In the genomic region with DNA sequence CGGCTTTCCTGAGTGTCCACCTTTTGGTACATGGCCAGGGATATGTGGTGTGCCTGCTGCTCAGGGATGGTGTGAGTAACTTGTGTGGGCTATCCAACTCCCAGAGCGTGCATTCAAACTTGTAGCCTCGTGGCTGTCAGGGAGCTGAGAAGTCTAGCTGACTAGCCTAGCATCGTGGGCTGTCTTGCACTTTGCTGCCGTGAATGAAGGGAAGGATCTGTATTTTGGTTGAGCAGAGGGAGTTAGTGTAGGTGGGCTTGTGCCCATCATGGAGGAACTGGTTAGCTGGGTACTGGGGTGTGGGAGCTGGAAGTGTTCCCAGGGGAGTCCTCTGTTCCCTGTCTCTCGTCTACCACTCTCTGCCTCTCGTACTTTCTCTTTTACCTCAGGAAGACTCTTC, we compare ENCODE assay signal across 30 mouse cellular contexts.
DNase-seq lines count a peak whose midpoint lies in the region; ATAC-seq lines count a peak whose summit lies in the region.
"Had no signal": no experiment of that assay in that cellular context is flagged by ENCODE, and none has a peak within 500 bp of the region (broad histone marks: within the 10 kb centered on the region; RNA-seq: fewer than 3 reads in every experiment).

No protein-coding gene starts in this region.

- peaks cover 78% of the 10 kb centered on the region for H3K9me3 ChIP-seq in megakaryocyte, embryonic 14.5 days
- H3K9me3 ChIP-seq: embryonic facial prominence, embryonic 10.5 days; embryonic facial prominence, embryonic 13.5 days; forebrain, embryonic 12.5 days; heart, embryonic 10.5 days; heart, embryonic 13.5 days had no signal

- H3K4me3 ChIP-seq in megakaryocyte, embryonic 14.5 days (replicated peaks) = peak overlapping the region; percentile 19
- H3K4me3 ChIP-seq: embryonic facial prominence, embryonic 10.5 days; embryonic facial prominence, embryonic 13.5 days; erythroblast, embryonic 14.5 days; forebrain, embryonic 12.5 days; heart, adult 2 months; heart, embryonic 10.5 days; heart, embryonic 13.5 days had no signal

- H3K36me3 ChIP-seq in megakaryocyte, embryonic 14.5 days (replicated peaks; ENCODE audit: low read length) = no peaks in the 10 kb centered on the region
- H3K36me3 ChIP-seq: embryonic facial prominence, embryonic 10.5 days; embryonic facial prominence, embryonic 13.5 days; forebrain, embryonic 12.5 days; G1E; heart, embryonic 10.5 days; heart, embryonic 13.5 days had no signal

- ATAC-seq in megakaryocyte, adult 5-6 weeks (ENCODE audit: poor library complexity, severe bottlenecking) = no peak
- no peak for ATAC-seq in inflammation-experienced regulatory T-cells, adult 6 months
- ATAC-seq: hindbrain, postnatal 0 days; Patski had no signal

- no peaks in the 10 kb centered on the region for H3K4me1 ChIP-seq in megakaryocyte, embryonic 14.5 days
- H3K4me1 ChIP-seq: embryonic facial prominence, embryonic 10.5 days; embryonic facial prominence, embryonic 13.5 days; heart, embryonic 10.5 days; heart, embryonic 13.5 days had no signal

- DNase-seq in frontal cortex, adult 2 months (ENCODE audit: extremely low spot score in 1 of 2, low spot score in 1 of 2) = peak; percentile 47 to 50
- no peak for DNase-seq in frontal cortex, postnatal 25 days (ENCODE audit: low spot score in 2 of 2)
- peak; percentile 25 for DNase-seq in right cerebral cortex, postnatal 25 days
- no peak for DNase-seq in right cerebral cortex, postnatal 4 days
- DNase-seq in telencephalon, adult 2 months (ENCODE audit: low read depth, low spot score) = peak; percentile 54
- DNase-seq: adrenal gland, postnatal 10 days; adrenal gland, postnatal 36 days; B cell, adult 2 months; cerebellum, adult 11 months; cerebellum, adult 2 months; cerebellum, adult 9-11 months; cerebellum, postnatal 25 days; embryo, embryonic 11 days; gastrocnemius, postnatal 36 days; heart, adult 2 months; heart, postnatal 14 days; heart, postnatal 4 days had no signal

- H3K27me3 ChIP-seq in megakaryocyte, embryonic 14.5 days (replicated peaks) = no peaks in the 10 kb centered on the region
- H3K27me3 ChIP-seq: CH12.LX; embryonic facial prominence, embryonic 13.5 days; forebrain, embryonic 12.5 days; heart, embryonic 13.5 days; Patski had no signal

Comparison
In these comparisons a context has a peak if more than half of its experiments do, and no peak if none do; other contexts are left out.
1. DNase-seq: peak in frontal cortex, adult 2 months (2 of 2), right cerebral cortex, postnatal 25 days (single experiment) and telencephalon, adult 2 months (single experiment); none in frontal cortex, postnatal 25 days (0 of 2) and right cerebral cortex, postnatal 4 days (single experiment).